Mouse (Mus musculus) brain, embryonic 14.5 days (tissue): ENCODE results near the gene Mllt11.

Experiments
- CTCF ChIP-seq: fragments of 200-500 bp; IDR thresholded peaks from 2 replicates; pipeline ENCODE4 v1.5.1; 2012; ENCODE audit warnings: inconsistent platforms, mild to moderate bottlenecking, moderate library complexity, borderline replicate concordance; ENCODE audit not compliant: insufficient read depth, insufficient read length; ENCODE audit errors: extremely low read depth
- POLR2A ChIP-seq: fragments of 200-500 bp; IDR thresholded peaks from 2 replicates; pipeline ENCODE4 v1.6.1; 2012; ENCODE audit warnings: mild to moderate bottlenecking, inconsistent platforms, borderline replicate concordance; ENCODE audit not compliant: poor library complexity, insufficient read depth, insufficient read length, severe bottlenecking; ENCODE audit errors: extremely low read depth

GRCm38 (mm10) chr3:95267855-95268254, 35.9 kb upstream of the Mllt11 start:
- TF ChIP-seq CTCF, result no peak
- TF ChIP-seq POLR2A, result no peak
